Mouse (Mus musculus) testis, postnatal 14 days (tissue): ENCODE measurements around the gene Mdm4.

Experiments used
- DNase-seq: peaks from one replicate; pipeline ENCODE4 v3.0.0; 2021; ENCODE audit warnings: low spot score

Mdm4 gene

GRCm38 (mm10) chr1:132938975-132939374, 91.4 kb downstream of the Mdm4 start:
- peak; percentile 59 for DNase-seq

GRCm38 (mm10) chr1:132937296-132938030, 92.9 kb downstream of the Mdm4 start:
- no peak for DNase-seq

GRCm38 (mm10) chr1:132934856-132935255, 95.5 kb downstream of the Mdm4 start:
- no peak for DNase-seq

- no peak for DNase-seq
Observed at GRCm38 (mm10) chr1:132932421-132932820, 97.9 kb downstream of the Mdm4 start.

- DNase-seq = no peak
Observed at GRCm38 (mm10) chr1:132930291-132930690, 100.1 kb downstream of the Mdm4 start.

GRCm38 (mm10) chr1:132928907-132929250, 101.5 kb downstream of the Mdm4 start:
- no peak for DNase-seq

GRCm38 (mm10) chr1:132928032-132928906, 102.1 kb downstream of the Mdm4 start:
- DNase-seq = no peak

- DNase-seq = no peak
Observed at GRCm38 (mm10) chr1:132925270-132925669, 105.1 kb downstream of the Mdm4 start.

- no peak for DNase-seq
Observed at GRCm38 (mm10) chr1:132922257-132922656, 108.1 kb downstream of the Mdm4 start.

- no peak for DNase-seq
Observed at GRCm38 (mm10) chr1:132921071-132921470, 109.3 kb downstream of the Mdm4 start.

- no peak for DNase-seq
Observed at GRCm38 (mm10) chr1:132919258-132919657, 111.1 kb downstream of the Mdm4 start.

GRCm38 (mm10) chr1:132918117-132918680, 112.2 kb downstream of the Mdm4 start:
- DNase-seq = no peak

- no peak for DNase-seq
Observed at GRCm38 (mm10) chr1:132917554-132917953, 112.8 kb downstream of the Mdm4 start.

GRCm38 (mm10) chr1:132915849-132916493, 114.4 kb downstream of the Mdm4 start:
- DNase-seq = no peak

GRCm38 (mm10) chr1:132910414-132911041, 119.8 kb downstream of the Mdm4 start:
- no peak for DNase-seq

- no peak for DNase-seq
Observed at GRCm38 (mm10) chr1:132909951-132910350, 120.4 kb downstream of the Mdm4 start.
